Mouse (Mus musculus) layer of hippocampus, adult 9-10 months (tissue): ENCODE data around the gene Clmp.

Experiments used
- DNase-seq: peaks from one replicate; pipeline ENCODE4 v3.0.0; 2022; ENCODE audit warnings: low spot score

Gene Clmp

GRCm38 (mm10) chr9:40693026-40693425 lies 7.3 kb downstream of the Clmp start:
- no peak for DNase-seq

GRCm38 (mm10) chr9:40693768-40694167 lies 8.0 kb downstream of the Clmp start:
- DNase-seq: no peak

- DNase-seq: no peak
Observed at GRCm38 (mm10) chr9:40694284-40694683, 8.5 kb downstream of the Clmp start.

GRCm38 (mm10) chr9:40696086-40696485 lies 10.3 kb downstream of the Clmp start:
- no peak for DNase-seq

GRCm38 (mm10) chr9:40699194-40699593 lies 13.4 kb downstream of the Clmp start:
- DNase-seq: no peak

- DNase-seq: no peak
Observed at GRCm38 (mm10) chr9:40700253-40700652, 14.5 kb downstream of the Clmp start.

- no peak for DNase-seq
Observed at GRCm38 (mm10) chr9:40704364-40705276, 18.9 kb downstream of the Clmp start.

GRCm38 (mm10) chr9:40708448-40709140 lies 22.8 kb downstream of the Clmp start:
- no peak for DNase-seq

GRCm38 (mm10) chr9:40709141-40709537 lies 23.4 kb downstream of the Clmp start:
- DNase-seq: no peak

- no peak for DNase-seq
Observed at GRCm38 (mm10) chr9:40709587-40709986, 23.8 kb downstream of the Clmp start.

- no peak for DNase-seq
Observed at GRCm38 (mm10) chr9:40709991-40710390, 24.2 kb downstream of the Clmp start.

- no peak for DNase-seq
Observed at GRCm38 (mm10) chr9:40711654-40712053, 25.9 kb downstream of the Clmp start.

- DNase-seq: no peak
Observed at GRCm38 (mm10) chr9:40717182-40717874, 31.6 kb downstream of the Clmp start.

GRCm38 (mm10) chr9:40717875-40718185 lies 32.1 kb downstream of the Clmp start:
- no peak for DNase-seq

- DNase-seq: no peak
Observed at GRCm38 (mm10) chr9:40720881-40721280, 35.1 kb downstream of the Clmp start.

GRCm38 (mm10) chr9:40723311-40723772 lies 37.6 kb downstream of the Clmp start:
- DNase-seq: no peak

GRCm38 (mm10) chr9:40724978-40725377 lies 39.2 kb downstream of the Clmp start:
- DNase-seq: no peak

GRCm38 (mm10) chr9:40727140-40727823 lies 41.5 kb downstream of the Clmp start:
- DNase-seq: no peak

GRCm38 (mm10) chr9:40727824-40728495 lies 42.2 kb downstream of the Clmp start:
- no peak for DNase-seq

GRCm38 (mm10) chr9:40730302-40730700 lies 44.5 kb downstream of the Clmp start:
- no peak for DNase-seq
